Mouse (Mus musculus) MEL (cell line): ENCODE measurements at regions not wholly inside any gene's neighbourhood (a gene's known extent, or its start where the extent isn't known, plus 50 kb on each side); places are given as distances from the start of the nearest gene placed in this dataset.

Source experiments
- DNase-seq: peaks from one replicate; pipeline ENCODE4 v3.0.0; 2011; ENCODE audit warnings: low read depth, low spot score
- H3K27ac ChIP-seq: 2 replicates; pipeline ENCODE4 v1.5.1; 2012; ENCODE audit warnings: low read depth, mild to moderate bottlenecking, control low read depth, low read length, moderate library complexity; ENCODE audit not compliant: control insufficient read depth
- H3K27me3 ChIP-seq, 2 experiments: fragments of 150-350 bp in 1 of 2; sonication (generic) in 1 of 2; 2 replicates each; pipeline ENCODE4 v1.6.1; 2012; ENCODE audit warnings: low read length in 2 of 2, mild to moderate bottlenecking in 2 of 2, improper control_type of control experiment in 1 of 2, moderate library complexity in 1 of 2; ENCODE audit not compliant: insufficient read depth in 2 of 2, control insufficient read depth in 1 of 2
- H3K36me3 ChIP-seq, 2 experiments: 2 replicates each; pipeline ENCODE4 v1.6.1; 2012 to 2014; ENCODE audit warnings: low read length in 2 of 2, improper control_type of control experiment in 1 of 2, inconsistent platforms in 1 of 2, mild to moderate bottlenecking in 1 of 2; ENCODE audit not compliant: insufficient read depth in 2 of 2, control insufficient read depth in 1 of 2
- H3K4me1 ChIP-seq, 2 experiments: fragments of 150-350 bp in 1 of 2; sonication (generic) in 1 of 2; 2 replicates each; pipeline ENCODE4 v1.6.1; 2012; ENCODE audit warnings: low read length in 2 of 2, improper control_type of control experiment in 1 of 2, mild to moderate bottlenecking in 1 of 2; ENCODE audit not compliant: insufficient read depth in 2 of 2, control insufficient read depth in 1 of 2
- H3K4me3 ChIP-seq, 2 experiments: fragments of 150-350 bp in 1 of 2; sonication (generic) in 1 of 2; 2 replicates each; pipeline ENCODE4 v1.5.1; 2012; ENCODE audit warnings: low read depth in 2 of 2, low read length in 2 of 2, mild to moderate bottlenecking in 2 of 2, moderate library complexity in 2 of 2, control low read depth in 1 of 2, improper control_type of control experiment in 1 of 2; ENCODE audit not compliant: control insufficient read depth in 1 of 2, insufficient read depth in 1 of 2
- H3K79me2 ChIP-seq: 2 replicates; pipeline ENCODE4 v1.6.1; 2012; ENCODE audit warnings: mild to moderate bottlenecking, low read length, moderate library complexity; ENCODE audit not compliant: control insufficient read depth, poor library complexity, insufficient read depth
- H3K9ac ChIP-seq: 2 replicates; pipeline ENCODE4 v1.6.1; 2012; ENCODE audit warnings: low read depth, mild to moderate bottlenecking, control low read depth, low read length, moderate library complexity; ENCODE audit not compliant: control insufficient read depth, poor library complexity, severe bottlenecking
- H3K9me3 ChIP-seq: fragments of 150-350 bp; sonication (generic); replicated peaks from 2 replicates; pipeline ENCODE4 v1.6.1; 2012; ENCODE audit warnings: mild to moderate bottlenecking, low read length, improper control_type of control experiment, moderate library complexity; ENCODE audit not compliant: insufficient read depth
- BHLHE40 ChIP-seq: IDR thresholded peaks from 2 replicates; pipeline ENCODE4 v1.6.1; 2012; ENCODE audit warnings: low read depth, mild to moderate bottlenecking, inconsistent platforms, low read length, improper control_type of control experiment, borderline replicate concordance
- CHD1 ChIP-seq: IDR thresholded peaks from 2 replicates; pipeline ENCODE4 v1.6.1; 2012; ENCODE audit warnings: low read depth, mild to moderate bottlenecking, inconsistent platforms, low read length, improper control_type of control experiment
- CHD2 ChIP-seq: IDR thresholded peaks from 2 replicates; pipeline ENCODE4 v1.6.1; 2011; ENCODE audit warnings: low read length, improper control_type of control experiment
- CTCF ChIP-seq, 3 experiments: IDR thresholded peaks in 2 of 3; conservative IDR thresholded peaks in 1 of 3; 2 replicates each; pipeline ENCODE4 v1.5.1; 2011 to 2012; ENCODE audit warnings: low read length in 3 of 3, low read depth in 2 of 3, mild to moderate bottlenecking in 2 of 3, improper control_type of control experiment in 1 of 3, inconsistent platforms in 1 of 3, mixed read lengths in 1 of 3, moderate library complexity in 1 of 3; ENCODE audit not compliant: control insufficient read depth in 1 of 3, insufficient read depth in 1 of 3, poor library complexity in 1 of 3, severe bottlenecking in 1 of 3
- ELF1 ChIP-seq: IDR thresholded peaks from 2 replicates; pipeline ENCODE4 v1.6.1; 2014; ENCODE audit warnings: low read depth, mild to moderate bottlenecking, inconsistent platforms, low read length, improper control_type of control experiment, moderate library complexity
- EP300 ChIP-seq, 2 experiments: IDR thresholded peaks; 2 replicates each; pipeline ENCODE4 v1.6.1; 2011; ENCODE audit warnings: improper control_type of control experiment in 2 of 2, low read length in 2 of 2, low read depth in 1 of 2, mild to moderate bottlenecking in 1 of 2
- ETS1 ChIP-seq: IDR thresholded peaks from 2 replicates; pipeline ENCODE4 v1.6.1; 2012; ENCODE audit warnings: low read depth, mild to moderate bottlenecking, inconsistent platforms, low read length, improper control_type of control experiment, moderate library complexity
- HCFC1 ChIP-seq: IDR thresholded peaks from 2 replicates; pipeline ENCODE4 v1.6.1; 2012; ENCODE audit warnings: low read depth, mild to moderate bottlenecking, inconsistent platforms, low read length, improper control_type of control experiment, moderate library complexity
- JUND ChIP-seq: IDR thresholded peaks from 2 replicates; pipeline ENCODE4 v1.6.1; 2011; ENCODE audit warnings: low read depth, mild to moderate bottlenecking, improper control_type of control experiment, low read length
- KAT2A ChIP-seq: conservative IDR thresholded peaks from 2 replicates; pipeline ENCODE4 v1.6.1; 2012; ENCODE audit warnings: low read depth, low read length, improper control_type of control experiment, inconsistent platforms
- MAFK ChIP-seq: IDR thresholded peaks from 2 replicates; pipeline ENCODE4 v1.6.1; 2011; ENCODE audit warnings: low read depth, mild to moderate bottlenecking, low read length, improper control_type of control experiment, borderline replicate concordance
- MAX ChIP-seq: IDR thresholded peaks from 2 replicates; pipeline ENCODE4 v1.6.1; 2011; ENCODE audit warnings: low read length, improper control_type of control experiment
- MEF2A ChIP-seq: IDR thresholded peaks from 2 replicates; pipeline ENCODE4 v1.6.1; 2014; ENCODE audit warnings: low read depth, mild to moderate bottlenecking, inconsistent platforms, low read length, improper control_type of control experiment; ENCODE audit not compliant: poor library complexity, insufficient replicate concordance, severe bottlenecking; ENCODE audit errors: extremely low read depth
- MYB ChIP-seq: IDR thresholded peaks from 2 replicates; pipeline ENCODE4 v1.6.1; 2011; ENCODE audit warnings: mild to moderate bottlenecking, low read depth, low read length, improper control_type of control experiment
- MYC ChIP-seq: IDR thresholded peaks from 2 replicates; pipeline ENCODE4 v1.6.1; 2011; ENCODE audit warnings: low read depth, mild to moderate bottlenecking, low read length, improper control_type of control experiment, moderate library complexity
- NELFE ChIP-seq: IDR thresholded peaks from 2 replicates; pipeline ENCODE4 v1.6.1; 2011; ENCODE audit warnings: low read depth, low read length, improper control_type of control experiment
- POLR2AphosphoS2 ChIP-seq: IDR thresholded peaks from 2 replicates; pipeline ENCODE4 v1.6.1; 2011; ENCODE audit warnings: low read length, improper control_type of control experiment
- RAD21 ChIP-seq: IDR thresholded peaks from 2 replicates; pipeline ENCODE4 v1.6.1; 2011; ENCODE audit warnings: mild to moderate bottlenecking, low read depth, low read length, improper control_type of control experiment
- RCOR1 ChIP-seq: IDR thresholded peaks from 2 replicates; pipeline ENCODE4 v1.6.1; 2012; ENCODE audit warnings: low read depth, mild to moderate bottlenecking, inconsistent platforms, low read length, improper control_type of control experiment
- SMC3 ChIP-seq: IDR thresholded peaks from 2 replicates; pipeline ENCODE4 v1.6.1; 2011; ENCODE audit warnings: low read depth, low read length, improper control_type of control experiment
- TCF12 ChIP-seq: IDR thresholded peaks from 2 replicates; pipeline ENCODE4 v1.6.1; 2014; ENCODE audit warnings: low read depth, mild to moderate bottlenecking, inconsistent platforms, low read length, improper control_type of control experiment, moderate library complexity
- UBTF ChIP-seq: IDR thresholded peaks from 2 replicates; pipeline ENCODE4 v1.6.1; 2012; ENCODE audit warnings: low read depth, mild to moderate bottlenecking, inconsistent platforms, low read length, improper control_type of control experiment, moderate library complexity, borderline replicate concordance; ENCODE audit not compliant: insufficient read depth
- USF2 ChIP-seq, 2 experiments: IDR thresholded peaks; 2 replicates each; pipeline ENCODE4 v1.6.1; 2011 to 2012; ENCODE audit warnings: improper control_type of control experiment in 2 of 2, low read length in 2 of 2, borderline replicate concordance in 1 of 2, inconsistent platforms in 1 of 2, low read depth in 1 of 2, mild to moderate bottlenecking in 1 of 2; ENCODE audit not compliant: insufficient read depth in 1 of 2
- ZKSCAN1 ChIP-seq: IDR thresholded peaks from 2 replicates; pipeline ENCODE4 v1.6.1; 2012; ENCODE audit warnings: low read depth, mild to moderate bottlenecking, inconsistent platforms, low read length, improper control_type of control experiment, moderate library complexity

- no peak overlapping the region for H3K4me3 ChIP-seq
- H3K36me3 ChIP-seq: no peaks in the 10 kb centered on the region
- no peaks in the 10 kb centered on the region for H3K4me1 ChIP-seq
- no peaks in the 10 kb centered on the region for H3K27me3 ChIP-seq
- H3K27ac ChIP-seq: no peak overlapping the region
- no peaks in the 10 kb centered on the region for H3K79me2 ChIP-seq
- TF ChIP-seq CTCF (IDR thresholded peaks at IDR 0.05 in 2 of 3, conservative IDR thresholded peaks at IDR 0.05 in 1 of 3; ENCODE audit: control insufficient read depth in 1 of 3, insufficient read depth in 1 of 3, low read depth in 2 of 3, low read length in 3 of 3, poor library complexity in 1 of 3, severe bottlenecking in 1 of 3): no peak
- TF ChIP-seq RAD21: no peak
- TF ChIP-seq MEF2A: no peak
- no peak for TF ChIP-seq MAX
- TF ChIP-seq RCOR1: no peak
- TF ChIP-seq EP300 (IDR thresholded peaks at IDR 0.05; ENCODE audit: low read depth in 1 of 2, low read length in 2 of 2): no peak
- TF ChIP-seq, all 39 proteins: peak for 0
- Histone ChIP-seq H3K9ac (no peak overlapping the region), H3K9me3 (no peaks in the 10 kb centered on the region)
- no peak for DNase-seq
Observed at GRCm38 (mm10) chr14:120806553-120806893, 104.5 kb upstream of the Ipo5 start.

- DNase-seq: no peak
- H3K4me3 ChIP-seq: no peak overlapping the region
- H3K36me3 ChIP-seq: no peaks in the 10 kb centered on the region
- H3K9me3 ChIP-seq: no peaks in the 10 kb centered on the region
- no peaks in the 10 kb centered on the region for H3K27me3 ChIP-seq
- H3K9ac ChIP-seq: no peak overlapping the region
- H3K79me2 ChIP-seq: no peaks in the 10 kb centered on the region
- no peak for TF ChIP-seq NELFE
- no peak for TF ChIP-seq MAFK
- TF ChIP-seq MYB: no peak
- no peak for TF ChIP-seq ETS1
- no peak for TF ChIP-seq UBTF
- no peak for TF ChIP-seq USF2 (IDR thresholded peaks at IDR 0.05; ENCODE audit: borderline replicate concordance in 1 of 2, insufficient read depth in 1 of 2, low read depth in 1 of 2, low read length in 2 of 2)
- no peak for TF ChIP-seq RAD21
- no peaks in the 10 kb centered on the region for H3K4me1 ChIP-seq
- no peak overlapping the region for H3K27ac ChIP-seq
Observed at GRCm38 (mm10) chr14:120809321-120809720, 101.7 kb upstream of the Ipo5 start.

GRCm38 (mm10) chr14:120813938-120814337 is 97.1 kb upstream of the Ipo5 start:
- TF ChIP-seq MYC (no peak), KAT2A (no peak), BHLHE40 (no peak), POLR2AphosphoS2 (no peak), CHD1 (no peak), JUND (no peak), MEF2A (no peak), ZKSCAN1 (no peak), RAD21 (no peak), CHD2 (no peak), CTCF (IDR thresholded peaks at IDR 0.05 in 2 of 3, conservative IDR thresholded peaks at IDR 0.05 in 1 of 3; ENCODE audit: control insufficient read depth in 1 of 3, insufficient read depth in 1 of 3, low read depth in 2 of 3, low read length in 3 of 3, poor library complexity in 1 of 3, severe bottlenecking in 1 of 3) (no peak), MAX (no peak), TCF12 (no peak), RCOR1 (no peak), SMC3 (no peak), UBTF (no peak), HCFC1 (no peak), ELF1 (no peak)

More at GRCm38 (mm10) chr14:120813938-120814337, 97.1 kb upstream of the Ipo5 start:
- H3K79me2 ChIP-seq: no peaks in the 10 kb centered on the region
- H3K9ac ChIP-seq: no peak overlapping the region
- H3K4me1 ChIP-seq: no peaks in the 10 kb centered on the region
- no peak overlapping the region for H3K4me3 ChIP-seq
- H3K27ac ChIP-seq: no peak overlapping the region
- H3K36me3 ChIP-seq: no peaks in the 10 kb centered on the region
- no peaks in the 10 kb centered on the region for H3K27me3 ChIP-seq
- no peak for DNase-seq
- no peaks in the 10 kb centered on the region for H3K9me3 ChIP-seq
